Mouse (Mus musculus): Measurements from ENCODE around the gene Taf15.

The Taf15 gene

GRCm38 (mm10) chr11:83536831-83537230, 63.9 kb downstream of the Taf15 start:
- in situ Hi-C loops (cut with MboI, MseI) = no loop called here

- in situ Hi-C loops (cut with MboI, MseI) = no loop called here
These were observed 65.9 kb downstream of the Taf15 start for GRCm38 (mm10) chr11:83538705-83539314.

- in situ Hi-C loops (cut with MboI, MseI) = no loop called here
These were observed 68.0 kb downstream of the Taf15 start for GRCm38 (mm10) chr11:83540931-83541330.

- in situ Hi-C loops (cut with MboI, MseI) = no loop called here
These were observed 68.5 kb downstream of the Taf15 start for GRCm38 (mm10) chr11:83541415-83541814.

- in situ Hi-C loops (cut with MboI, MseI) = no loop called here
These were observed 71.3 kb downstream of the Taf15 start for GRCm38 (mm10) chr11:83544214-83544613.

- in situ Hi-C loops (cut with MboI, MseI) = loop anchor here in 1 of 2 experiments (5.0 kb wide), 1 partner anchor 187 kb away; no protein-coding TSS in a partner anchor
These were observed 77.3 kb downstream of the Taf15 start for GRCm38 (mm10) chr11:83550186-83550632.

- in situ Hi-C loops (cut with MboI, MseI) = loop anchor here in 1 of 2 experiments (5.0 kb wide), 1 partner anchor 186 kb away; no protein-coding TSS in a partner anchor
These were observed 78.2 kb downstream of the Taf15 start for GRCm38 (mm10) chr11:83551037-83551436.

GRCm38 (mm10) chr11:83551668-83552067, 78.8 kb downstream of the Taf15 start:
- in situ Hi-C loops (cut with MboI, MseI) = loop anchor here in 1 of 2 experiments (5.0 kb wide), 1 partner anchor 186 kb away; no protein-coding TSS in a partner anchor

All from T-helper 17 cell (primary cell).